Mouse (Mus musculus): ENCODE data around the gene Syngr2. TPM values are rescaled to one million over a fixed set of nuclear protein-coding genes. Genes with fewer than 3 reads are reported as not detected.
A peak's percentile ranks its signal among the peaks of the same experiment; 100 is the strongest.

The Syngr2 gene
- polyA plus RNA-seq (2012; ENCODE audit: insufficient read depth, low replicate concordance) = 89.2 and 120 TPM in 2 replicates

DNA sequence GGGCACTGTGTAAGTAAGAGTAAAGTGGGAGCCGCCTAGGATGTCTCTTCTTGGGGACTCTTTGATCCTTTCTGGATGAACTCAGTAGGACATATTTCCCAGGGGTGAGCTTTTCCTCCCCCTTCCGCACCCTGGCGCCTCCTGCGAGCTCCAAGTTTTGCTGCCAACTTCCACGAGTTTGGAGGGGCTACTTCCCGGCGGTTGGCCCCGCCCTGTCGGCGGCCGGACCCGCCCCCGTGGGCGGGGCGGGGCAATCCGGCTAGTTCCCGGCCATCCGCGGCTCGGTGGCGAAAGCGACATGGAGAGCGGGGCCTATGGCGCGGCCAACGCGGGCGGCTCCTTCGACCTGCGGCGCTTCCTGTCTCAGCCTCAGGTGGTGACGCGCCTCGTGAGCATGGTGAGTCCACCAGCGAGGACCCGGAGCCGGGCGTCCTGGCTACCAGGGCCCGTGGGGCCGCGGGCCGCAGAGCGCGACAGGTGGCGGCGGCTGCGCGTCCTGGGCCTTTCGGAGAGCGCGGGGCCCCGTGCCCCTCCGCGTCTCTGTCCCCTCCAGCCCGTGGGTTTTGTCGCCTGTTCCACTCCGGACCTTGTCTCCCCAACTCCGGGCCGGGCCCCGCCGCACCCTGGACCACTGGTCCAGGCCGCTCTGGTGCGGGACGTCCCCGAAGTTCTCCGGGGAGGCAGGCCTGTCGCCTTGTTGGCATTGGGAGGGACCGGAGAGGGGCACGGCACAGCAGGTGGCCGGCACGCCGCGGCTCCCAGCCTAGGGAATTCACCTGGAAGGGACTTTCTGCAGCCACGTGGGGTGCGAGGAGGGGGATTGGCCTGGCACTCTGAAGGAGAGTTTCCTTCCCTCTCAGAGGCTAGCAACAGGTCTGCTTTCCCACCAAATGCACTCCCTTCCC, at the start of gene Syngr2, which contains the start of gene Gm20708:
Syngr2 (plus strand) TSS at position 262 of the 905 bp plus-strand sequence.
Gm20708 (plus strand) TSS at position 262 of the 905 bp plus-strand sequence.
- Histone ChIP-seq H3K4me1 (peaks cover 59% of the 10 kb centered on the region), H3K36me3 (replicated peaks; ENCODE audit: low read length) (peaks cover 47% of the 10 kb centered on the region), H3K27me3 (replicated peaks) (peaks cover 2% of the 10 kb centered on the region), H3K9me3 (no peaks in the 10 kb centered on the region), H3K4me3 (replicated peaks) (peak within 1 kb of the TSS; percentile 97)
- TF ChIP-seq GATA1 (IDR thresholded peaks at IDR 0.05; ENCODE audit: borderline replicate concordance, low read length) (no peak), FLI1 (IDR thresholded peaks at IDR 0.05; ENCODE audit: low read length) (no peak)

DNA sequence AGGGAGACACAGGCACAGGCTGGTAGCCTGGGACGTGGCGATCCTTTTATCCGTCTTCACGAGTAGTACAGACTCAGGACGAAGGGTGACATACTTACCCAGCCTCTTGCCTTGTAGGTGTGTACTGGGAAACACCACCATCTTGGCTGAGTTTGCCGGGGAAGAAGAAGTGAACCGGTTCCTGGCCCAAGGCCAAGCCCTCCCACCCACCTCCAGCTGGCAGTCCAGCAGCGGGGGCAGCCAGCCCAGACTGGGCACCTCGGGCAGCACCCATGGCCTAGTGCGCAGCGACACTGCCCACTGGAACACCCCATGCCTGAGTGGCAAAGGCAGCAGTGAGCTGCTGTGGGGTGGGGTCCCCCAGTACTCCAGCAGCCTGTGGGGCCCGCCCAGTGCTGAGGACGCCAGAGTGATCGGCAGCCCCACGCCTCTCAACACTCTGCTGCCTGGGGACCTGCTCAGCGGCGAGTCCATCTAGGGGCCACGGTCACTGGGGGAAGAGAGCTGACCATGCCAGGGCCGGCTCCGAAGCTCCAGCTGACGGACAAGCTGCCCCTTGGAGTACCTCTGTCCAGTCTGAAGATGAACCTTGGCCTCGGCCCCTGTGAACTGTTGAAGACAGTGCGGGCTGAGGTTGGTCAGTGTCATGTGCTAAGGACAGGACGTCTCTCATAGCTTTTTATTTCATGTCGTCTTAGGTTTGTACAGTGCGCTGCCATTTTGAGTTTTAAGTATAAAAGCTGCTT, 48.9 kb upstream of the Syngr2 start:
- H3K9me3 ChIP-seq = no peaks in the 10 kb centered on the region
- H3K27me3 ChIP-seq (replicated peaks) = no peaks in the 10 kb centered on the region
- peaks cover 8% of the 10 kb centered on the region for H3K4me1 ChIP-seq
- TF ChIP-seq GATA1 (IDR thresholded peaks at IDR 0.05; ENCODE audit: borderline replicate concordance, low read length) (no peak), FLI1 (IDR thresholded peaks at IDR 0.05; ENCODE audit: low read length) (no peak)
- no peak overlapping the region for H3K4me3 ChIP-seq (replicated peaks)
- peaks cover 95% of the 10 kb centered on the region for H3K36me3 ChIP-seq (replicated peaks; ENCODE audit: low read length)

DNA sequence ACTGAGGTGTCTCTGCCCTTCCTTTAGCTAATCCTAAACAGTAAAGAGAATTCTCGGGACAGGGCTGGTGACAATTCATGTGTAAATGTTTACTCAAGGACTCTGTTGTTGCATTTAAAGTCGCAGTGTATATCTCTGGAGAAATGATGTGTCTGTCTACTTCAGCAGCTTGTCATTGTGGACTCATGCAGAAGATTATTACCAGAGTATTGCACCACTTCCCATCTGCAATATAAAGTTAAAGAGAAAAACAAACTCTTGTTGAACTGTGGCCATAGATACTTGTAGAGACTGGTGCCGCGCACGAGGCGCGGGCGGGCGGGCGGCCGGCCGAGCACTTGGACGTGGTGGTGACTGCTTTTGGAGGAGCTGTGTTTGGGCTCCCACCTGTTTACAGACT, 47.7 kb upstream of the Syngr2 start:
- H3K36me3 ChIP-seq (replicated peaks; ENCODE audit: low read length) = peaks cover 96% of the 10 kb centered on the region

DNA sequence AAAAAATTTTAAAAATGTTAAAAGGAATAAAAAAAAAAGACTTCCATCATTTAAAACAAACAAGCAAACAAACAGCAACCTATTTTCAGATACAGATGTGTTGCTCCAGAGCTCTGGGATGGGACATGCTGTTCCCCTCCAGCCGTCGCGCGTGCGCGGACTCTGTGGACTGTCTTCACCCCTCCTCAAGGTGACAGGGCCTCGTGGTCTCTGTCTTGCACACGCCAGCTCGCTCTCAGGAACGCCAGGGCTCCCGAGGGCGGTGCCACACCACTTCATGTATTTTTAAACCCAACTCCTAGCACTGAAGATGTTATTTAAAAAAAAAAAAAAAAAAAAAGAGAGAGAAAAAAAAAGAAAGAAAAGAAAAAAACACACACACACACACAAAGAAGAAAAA, 47.2 kb upstream of the Syngr2 start:
- H3K4me1 ChIP-seq = peaks cover 11% of the 10 kb centered on the region
- no peak overlapping the region for H3K4me3 ChIP-seq (replicated peaks)
- no peak for TF ChIP-seq FLI1 (IDR thresholded peaks at IDR 0.05; ENCODE audit: low read length)
- peaks cover 96% of the 10 kb centered on the region for H3K36me3 ChIP-seq (replicated peaks; ENCODE audit: low read length)
- H3K27me3 ChIP-seq (replicated peaks) = no peaks in the 10 kb centered on the region
- no peaks in the 10 kb centered on the region for H3K9me3 ChIP-seq

More for the DNA sequence above, 47.7 kb upstream of the Syngr2 start:
- no peak for TF ChIP-seq FLI1 (IDR thresholded peaks at IDR 0.05; ENCODE audit: low read length)
- no peak for TF ChIP-seq GATA1 (IDR thresholded peaks at IDR 0.05; ENCODE audit: borderline replicate concordance, low read length)
- no peaks in the 10 kb centered on the region for H3K9me3 ChIP-seq
- peaks cover 11% of the 10 kb centered on the region for H3K4me1 ChIP-seq
- H3K27me3 ChIP-seq (replicated peaks) = no peaks in the 10 kb centered on the region
- H3K4me3 ChIP-seq (replicated peaks) = no peak overlapping the region

DNA sequence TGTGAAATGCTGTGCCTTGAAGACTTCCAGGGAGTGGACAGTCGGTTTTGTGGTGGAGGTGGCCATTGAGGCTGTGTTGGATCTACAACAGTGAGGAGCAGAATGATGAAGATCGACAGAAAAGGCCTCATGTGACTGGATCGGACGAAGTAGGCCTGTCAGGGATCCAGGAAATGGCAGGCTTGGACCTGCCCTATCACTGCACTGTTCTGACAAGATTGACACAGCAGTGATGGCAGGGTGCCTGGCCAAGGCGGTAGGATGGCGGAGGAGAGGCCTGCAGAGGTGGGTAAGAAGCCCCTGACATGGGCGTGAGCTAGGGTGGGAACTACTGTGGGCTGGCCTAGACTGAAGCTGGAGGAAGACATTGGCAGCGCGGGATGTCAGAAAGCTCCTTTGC, 45.1 kb upstream of the Syngr2 start:
- TF ChIP-seq GATA1 (IDR thresholded peaks at IDR 0.05; ENCODE audit: borderline replicate concordance, low read length) = no peak
- no peak for TF ChIP-seq FLI1 (IDR thresholded peaks at IDR 0.05; ENCODE audit: low read length)
- H3K27me3 ChIP-seq (replicated peaks) = no peaks in the 10 kb centered on the region
- no peaks in the 10 kb centered on the region for H3K9me3 ChIP-seq
- H3K36me3 ChIP-seq (replicated peaks; ENCODE audit: low read length) = peaks cover 95% of the 10 kb centered on the region
- peaks cover 22% of the 10 kb centered on the region for H3K4me1 ChIP-seq
- H3K4me3 ChIP-seq (replicated peaks) = no peak overlapping the region

DNA sequence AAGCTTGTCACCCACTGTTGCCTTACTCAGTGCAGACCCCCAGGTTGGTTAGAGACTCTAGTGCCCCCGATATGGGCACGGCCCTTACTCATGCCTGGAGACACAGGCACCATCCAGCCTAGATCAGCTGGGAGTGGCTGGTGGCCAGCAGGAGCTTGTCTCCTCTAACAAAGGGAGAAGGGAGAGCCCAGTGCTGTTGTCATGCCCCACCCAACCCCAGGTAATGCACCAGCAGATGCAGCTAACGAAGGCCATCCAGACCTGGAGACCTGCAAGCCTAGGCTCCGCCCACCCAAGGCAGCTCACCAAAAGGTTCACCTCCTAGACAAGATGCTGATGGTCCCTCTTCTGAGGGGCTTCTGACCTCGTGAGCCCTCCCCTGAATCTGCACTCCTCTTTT, 44.1 kb upstream of the Syngr2 start:
- H3K9me3 ChIP-seq = no peaks in the 10 kb centered on the region
- H3K27me3 ChIP-seq (replicated peaks) = no peaks in the 10 kb centered on the region
- no peak for TF ChIP-seq FLI1 (IDR thresholded peaks at IDR 0.05; ENCODE audit: low read length)
- TF ChIP-seq GATA1 (IDR thresholded peaks at IDR 0.05; ENCODE audit: borderline replicate concordance, low read length) = no peak
- peaks cover 96% of the 10 kb centered on the region for H3K36me3 ChIP-seq (replicated peaks; ENCODE audit: low read length)
- peaks cover 32% of the 10 kb centered on the region for H3K4me1 ChIP-seq
- no peak overlapping the region for H3K4me3 ChIP-seq (replicated peaks)

DNA sequence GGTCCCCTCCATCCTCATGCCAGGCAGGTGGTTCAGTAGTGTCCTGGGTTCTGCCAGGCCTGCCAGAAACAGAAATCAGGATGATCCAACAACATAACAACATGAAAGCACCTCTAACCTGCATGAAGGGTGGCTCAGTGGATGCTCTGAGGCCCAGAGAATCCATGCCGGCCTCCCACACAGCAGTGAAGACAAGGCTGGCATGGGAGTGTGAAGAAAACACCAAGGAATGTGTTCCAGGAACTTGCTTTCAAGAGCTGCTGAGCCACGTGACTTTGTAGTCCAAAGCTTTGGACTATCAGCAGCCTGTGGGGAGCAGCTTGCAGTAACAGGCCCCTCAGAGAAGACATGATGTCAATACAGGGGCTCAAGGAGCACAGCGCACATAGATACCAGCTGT, 43.2 kb upstream of the Syngr2 start:
- H3K36me3 ChIP-seq (replicated peaks; ENCODE audit: low read length) = peaks cover 96% of the 10 kb centered on the region
- H3K4me3 ChIP-seq (replicated peaks) = no peak overlapping the region
- no peaks in the 10 kb centered on the region for H3K9me3 ChIP-seq
- peaks cover 36% of the 10 kb centered on the region for H3K4me1 ChIP-seq
- no peaks in the 10 kb centered on the region for H3K27me3 ChIP-seq (replicated peaks)
- TF ChIP-seq FLI1 (IDR thresholded peaks at IDR 0.05; ENCODE audit: low read length) (no peak), GATA1 (IDR thresholded peaks at IDR 0.05; ENCODE audit: borderline replicate concordance, low read length) (no peak)

DNA sequence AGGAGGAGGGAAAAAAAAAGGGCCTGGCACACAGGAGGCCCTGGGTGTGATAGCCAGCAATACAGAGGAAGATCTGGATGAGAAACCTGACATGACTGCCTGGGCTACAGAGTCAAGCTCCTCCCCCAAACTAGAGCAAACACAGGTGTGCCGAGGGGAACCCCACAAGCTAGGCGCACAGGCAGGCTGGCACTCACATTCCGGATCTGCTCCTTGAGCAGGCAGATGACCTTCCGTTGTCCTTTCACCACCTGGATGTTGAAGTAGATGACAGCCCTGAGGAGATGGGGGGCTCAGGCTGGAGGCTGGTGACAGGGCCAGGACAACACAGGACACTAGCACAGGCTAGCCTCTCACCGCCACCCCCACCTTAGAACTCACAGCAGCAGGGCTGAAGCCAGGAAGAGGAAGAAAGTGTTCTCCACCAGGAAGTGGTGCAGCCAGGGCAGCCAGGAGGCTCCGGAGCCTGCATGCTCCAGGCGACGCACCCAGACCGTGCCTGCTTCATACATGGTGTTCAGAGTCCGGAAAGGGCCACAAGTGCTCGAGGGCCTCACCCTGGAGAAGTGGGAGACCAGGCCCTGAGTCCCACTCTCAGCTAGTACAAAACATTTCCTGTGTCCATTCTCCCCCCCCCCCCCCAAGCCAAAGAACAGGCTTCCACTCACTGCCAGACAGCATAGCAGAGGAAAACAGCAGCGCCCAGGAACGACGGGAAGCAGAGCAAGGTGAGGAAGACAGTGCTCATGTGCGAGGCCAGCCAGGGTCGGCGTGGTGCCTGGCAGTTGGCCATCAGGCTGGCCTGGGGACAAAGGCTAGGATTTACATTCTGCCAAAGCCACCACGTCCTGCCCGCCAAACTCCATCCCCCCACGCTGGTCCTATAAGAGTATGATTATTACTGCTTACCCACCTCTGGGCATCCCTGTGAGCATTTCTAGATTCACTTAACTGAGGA, 40.5 kb upstream of the Syngr2 start:
- peaks cover 57% of the 10 kb centered on the region for H3K4me1 ChIP-seq
- H3K27me3 ChIP-seq (replicated peaks) = no peaks in the 10 kb centered on the region
- peaks cover 100% of the 10 kb centered on the region for H3K36me3 ChIP-seq (replicated peaks; ENCODE audit: low read length)
- no peak overlapping the region for H3K4me3 ChIP-seq (replicated peaks)
- H3K9me3 ChIP-seq = no peaks in the 10 kb centered on the region
- TF ChIP-seq FLI1 (IDR thresholded peaks at IDR 0.05; ENCODE audit: low read length) = no peak
- no peak for TF ChIP-seq GATA1 (IDR thresholded peaks at IDR 0.05; ENCODE audit: borderline replicate concordance, low read length)

DNA sequence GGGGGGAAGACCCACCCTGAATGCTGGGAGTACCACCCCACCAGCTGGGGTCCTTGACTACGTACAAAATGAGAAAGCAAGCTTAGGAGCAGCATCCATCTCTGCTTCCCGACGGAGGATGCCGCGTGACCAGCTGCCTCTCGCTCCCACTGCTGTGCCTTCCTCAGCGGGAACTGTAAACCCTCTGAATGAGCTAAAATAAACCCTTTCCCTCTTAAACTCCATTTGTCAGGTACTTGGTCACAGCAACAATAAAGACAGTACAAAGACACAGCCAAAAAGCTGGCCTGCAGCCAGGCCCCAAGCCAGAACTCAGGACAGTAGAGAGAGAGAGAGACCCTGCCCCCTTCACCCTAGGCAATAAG, 39.8 kb upstream of the Syngr2 start:
- Histone ChIP-seq H3K36me3 (replicated peaks; ENCODE audit: low read length) (peaks cover 100% of the 10 kb centered on the region), H3K4me1 (peaks cover 64% of the 10 kb centered on the region), H3K4me3 (replicated peaks) (no peak overlapping the region), H3K27me3 (replicated peaks) (no peaks in the 10 kb centered on the region), H3K9me3 (no peaks in the 10 kb centered on the region)
- TF ChIP-seq GATA1 (IDR thresholded peaks at IDR 0.05; ENCODE audit: borderline replicate concordance, low read length) = no peak
- TF ChIP-seq FLI1 (IDR thresholded peaks at IDR 0.05; ENCODE audit: low read length) = no peak
